Mouse (Mus musculus) erythroblast, embryonic 14.5 days (primary cell): ENCODE measurements around the gene Gm36245. TPM values are rescaled to one million over a fixed set of nuclear protein-coding genes. Genes with fewer than 3 reads are reported as not detected.

Experiments used
- H3K27me3 ChIP-seq: 2 replicates; pipeline ENCODE4 v1.6.1; 2012; ENCODE audit warnings: inconsistent platforms; ENCODE audit not compliant: control insufficient read depth
- H3K36me3 ChIP-seq: 2 replicates; pipeline ENCODE4 v1.6.1; 2012; ENCODE audit warnings: mild to moderate bottlenecking, inconsistent platforms; ENCODE audit not compliant: control insufficient read depth
- H3K4me1 ChIP-seq: 2 replicates; pipeline ENCODE4 v1.6.1; 2012; ENCODE audit warnings: inconsistent platforms; ENCODE audit not compliant: control insufficient read depth
- H3K4me3 ChIP-seq: replicated peaks from 2 replicates; pipeline ENCODE3; 2012; ENCODE audit warnings: moderate library complexity, mild to moderate bottlenecking, inconsistent platforms
- H3K9me3 ChIP-seq: 2 replicates; pipeline ENCODE4 v1.6.1; 2012; ENCODE audit warnings: low read length, inconsistent platforms, mixed read lengths; ENCODE audit not compliant: control insufficient read depth
- GATA1 ChIP-seq: IDR thresholded peaks from 2 replicates; pipeline ENCODE4 v1.6.1; 2012; ENCODE audit warnings: low read length, inconsistent platforms, mixed read lengths
- TAL1 ChIP-seq: IDR thresholded peaks from 3 replicates; pipeline ENCODE4 v1.6.1; 2012; ENCODE audit warnings: low read length, inconsistent platforms, mixed read lengths
- polyA plus RNA-seq: library from polyadenylated mRNA; stranded (reverse); fragments of >175 nt; gene quantifications from 2 replicates; pipeline ENCODE4 v1.2.3, GENCODE M21; 2012

Gm36245 gene
- not detected in 2 replicates for polyA plus RNA-seq

DNA sequence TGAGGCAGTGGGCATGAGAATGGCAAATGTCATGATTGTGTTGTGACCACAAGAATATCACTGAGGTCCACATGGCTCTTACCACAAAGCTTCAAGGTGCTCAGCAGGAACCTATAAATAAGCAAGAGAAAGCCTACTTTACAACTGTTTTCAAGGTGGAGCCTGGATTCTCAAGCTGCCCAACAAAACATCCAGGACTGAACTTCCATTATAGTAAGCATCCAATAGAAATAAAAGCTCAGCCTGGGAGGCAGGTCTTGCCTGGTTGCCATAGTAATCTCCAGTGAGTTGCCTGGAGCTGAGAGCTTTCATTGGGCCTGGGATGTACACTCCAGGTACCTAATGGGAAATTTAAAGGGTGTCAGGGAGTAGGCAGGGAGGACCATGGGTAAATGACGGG, at the start of gene Gm36245:
Gene Gm36245, plus strand, starts transcription at position 301 of the 400 bp plus-strand sequence.
- no peaks in the 10 kb centered on the region for H3K27me3 ChIP-seq
- TF ChIP-seq TAL1 (no peak), GATA1 (no peak)
- H3K4me3 ChIP-seq = no peak within 1 kb of the TSS
- H3K9me3 ChIP-seq = no peaks in the 10 kb centered on the region
- no peaks in the 10 kb centered on the region for H3K4me1 ChIP-seq
- H3K36me3 ChIP-seq = no peaks in the 10 kb centered on the region

DNA sequence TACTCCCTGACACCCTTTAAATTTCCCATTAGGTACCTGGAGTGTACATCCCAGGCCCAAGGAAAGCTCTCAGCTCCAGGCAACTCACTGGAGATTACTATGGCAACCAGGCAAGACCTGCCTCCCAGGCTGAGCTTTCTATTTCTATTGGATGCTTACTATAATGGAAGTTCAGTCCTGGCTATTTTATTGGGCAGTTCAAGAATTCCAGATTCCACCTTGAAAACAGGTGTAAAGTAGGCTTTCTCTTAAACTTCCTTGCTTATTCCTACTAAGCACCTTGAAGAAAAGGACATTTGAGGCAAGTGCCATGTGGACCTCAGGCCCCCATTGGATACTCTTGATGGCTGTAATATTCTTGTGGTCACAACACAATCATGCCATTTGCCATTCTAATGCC, 37.3 kb upstream of the Gm36245 start, which contains the start of gene 1700025B11Rik:
Gene 1700025B11Rik, minus strand, starts transcription at position 101 of the 400 bp plus-strand sequence.
- H3K4me1 ChIP-seq = no peaks in the 10 kb centered on the region
- no peaks in the 10 kb centered on the region for H3K27me3 ChIP-seq
- H3K9me3 ChIP-seq = no peaks in the 10 kb centered on the region
- H3K4me3 ChIP-seq = no peak within 1 kb of the TSS
- H3K36me3 ChIP-seq = no peaks in the 10 kb centered on the region
- TF ChIP-seq TAL1 = no peak
- TF ChIP-seq GATA1 = no peak

DNA sequence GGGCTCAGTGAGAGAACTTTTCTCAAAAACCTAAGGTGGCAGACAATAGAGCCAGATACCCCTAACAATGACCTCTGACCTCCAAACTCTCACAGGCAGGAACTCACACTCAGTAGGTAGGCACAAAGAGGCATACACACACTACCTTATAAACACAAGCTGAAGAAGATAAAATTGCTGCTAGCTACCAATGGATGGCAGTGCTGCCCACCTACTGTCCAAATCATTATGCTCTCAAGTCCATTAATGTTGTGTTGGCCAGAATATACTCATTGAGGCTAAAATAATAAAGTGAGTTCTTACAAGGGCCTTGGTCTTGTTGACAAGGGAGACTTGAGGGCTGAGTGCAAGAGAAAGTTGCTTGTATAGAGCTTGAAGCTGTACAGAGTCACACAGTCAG, 35.8 kb upstream of the Gm36245 start:
- Histone ChIP-seq H3K9me3 (no peaks in the 10 kb centered on the region), H3K36me3 (no peaks in the 10 kb centered on the region), H3K27me3 (no peaks in the 10 kb centered on the region), H3K4me1 (no peaks in the 10 kb centered on the region), H3K4me3 (no peak overlapping the region)
- no peak for TF ChIP-seq TAL1
- no peak for TF ChIP-seq GATA1

DNA sequence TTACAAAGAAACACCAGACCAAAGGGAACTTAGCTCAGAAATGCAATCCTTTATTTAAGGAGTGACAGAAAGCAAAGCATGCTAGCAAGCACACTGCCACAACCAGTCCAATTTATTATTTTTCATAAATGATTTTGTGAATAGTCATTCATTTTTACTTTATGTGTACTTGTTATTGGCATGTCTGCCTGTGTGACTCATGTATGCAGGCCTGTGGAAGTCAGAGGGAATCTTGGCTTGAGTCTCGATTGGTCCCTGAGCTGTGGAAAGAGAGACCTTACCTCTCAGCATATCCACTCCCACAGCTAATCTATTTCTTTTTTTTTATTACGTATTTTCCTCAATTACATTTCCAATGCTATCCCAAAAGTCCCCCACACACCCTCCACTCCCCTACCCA, 20.3 kb upstream of the Gm36245 start:
- Histone ChIP-seq H3K27me3 (no peaks in the 10 kb centered on the region), H3K4me3 (no peak overlapping the region), H3K4me1 (no peaks in the 10 kb centered on the region), H3K9me3 (no peaks in the 10 kb centered on the region), H3K36me3 (no peaks in the 10 kb centered on the region)
- TF ChIP-seq TAL1 (no peak), GATA1 (no peak)

DNA sequence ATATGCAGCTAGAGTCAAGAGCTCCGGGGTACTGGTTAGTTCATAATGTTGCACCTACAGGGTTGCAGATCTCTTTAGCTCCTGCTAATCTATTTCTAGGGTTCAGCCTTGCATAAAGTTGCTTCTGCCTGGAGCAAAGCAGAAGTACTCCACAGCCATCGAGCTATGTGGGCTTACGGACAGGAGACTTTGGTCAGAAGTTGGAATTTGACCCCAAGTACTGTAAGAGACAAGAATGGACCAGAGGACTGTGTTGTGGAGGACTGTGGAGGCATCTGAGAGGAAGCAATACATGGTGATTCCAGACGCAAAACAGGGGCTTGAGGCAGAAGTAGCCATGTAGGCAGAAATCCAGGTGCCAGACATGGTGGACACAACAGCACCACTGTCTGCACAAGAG, 19.7 kb upstream of the Gm36245 start:
- no peaks in the 10 kb centered on the region for H3K27me3 ChIP-seq
- no peaks in the 10 kb centered on the region for H3K4me1 ChIP-seq
- H3K36me3 ChIP-seq = no peaks in the 10 kb centered on the region
- TF ChIP-seq GATA1 (no peak), TAL1 (no peak)
- H3K9me3 ChIP-seq = no peaks in the 10 kb centered on the region
- no peak overlapping the region for H3K4me3 ChIP-seq

DNA sequence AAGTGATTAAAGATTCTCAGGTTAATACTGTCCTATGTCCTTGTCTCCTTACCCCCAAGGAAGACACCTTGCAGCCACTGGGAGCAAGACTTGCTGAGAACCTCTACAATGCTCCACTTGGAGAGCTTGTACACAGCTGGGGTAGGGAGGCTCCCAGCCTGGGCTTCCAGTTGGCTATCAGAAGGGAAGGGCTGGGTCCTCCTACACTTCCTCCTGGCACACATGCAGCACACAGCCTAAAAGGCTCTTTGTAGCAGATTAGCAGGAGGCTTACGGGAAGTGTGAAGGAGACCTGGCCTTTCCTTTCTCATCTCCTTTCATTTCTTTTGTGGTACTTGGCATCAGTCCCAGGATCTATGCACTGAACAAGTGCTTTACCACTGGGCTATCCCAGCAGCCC, 17.4 kb upstream of the Gm36245 start:
- H3K4me1 ChIP-seq = no peaks in the 10 kb centered on the region
- H3K4me3 ChIP-seq = no peak overlapping the region
- H3K36me3 ChIP-seq = no peaks in the 10 kb centered on the region
- H3K27me3 ChIP-seq = no peaks in the 10 kb centered on the region
- H3K9me3 ChIP-seq = no peaks in the 10 kb centered on the region
- no peak for TF ChIP-seq GATA1
- TF ChIP-seq TAL1 = no peak

DNA sequence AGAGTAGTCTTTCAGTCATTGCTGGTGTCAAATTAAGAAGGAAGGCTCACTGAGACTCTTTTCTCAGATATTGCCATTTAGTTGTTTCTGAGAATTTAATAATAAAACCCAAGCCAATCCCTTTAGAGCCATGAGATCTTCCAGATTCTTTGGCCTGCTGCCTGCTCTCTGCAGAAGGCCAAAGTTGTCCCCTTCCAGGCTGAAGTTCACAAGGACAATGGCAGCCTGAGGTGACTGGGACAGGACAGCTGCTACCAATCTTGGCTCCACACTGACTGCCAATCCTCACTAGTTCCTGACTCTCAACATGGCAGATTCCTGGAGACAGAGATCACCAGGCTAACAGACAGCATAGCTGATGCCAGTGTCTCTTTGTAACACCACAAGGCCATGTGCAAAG, 12.0 kb upstream of the Gm36245 start:
- Histone ChIP-seq H3K4me3 (no peak overlapping the region), H3K27me3 (no peaks in the 10 kb centered on the region), H3K4me1 (no peaks in the 10 kb centered on the region), H3K9me3 (no peaks in the 10 kb centered on the region), H3K36me3 (no peaks in the 10 kb centered on the region)
- TF ChIP-seq TAL1 (no peak), GATA1 (no peak)

DNA sequence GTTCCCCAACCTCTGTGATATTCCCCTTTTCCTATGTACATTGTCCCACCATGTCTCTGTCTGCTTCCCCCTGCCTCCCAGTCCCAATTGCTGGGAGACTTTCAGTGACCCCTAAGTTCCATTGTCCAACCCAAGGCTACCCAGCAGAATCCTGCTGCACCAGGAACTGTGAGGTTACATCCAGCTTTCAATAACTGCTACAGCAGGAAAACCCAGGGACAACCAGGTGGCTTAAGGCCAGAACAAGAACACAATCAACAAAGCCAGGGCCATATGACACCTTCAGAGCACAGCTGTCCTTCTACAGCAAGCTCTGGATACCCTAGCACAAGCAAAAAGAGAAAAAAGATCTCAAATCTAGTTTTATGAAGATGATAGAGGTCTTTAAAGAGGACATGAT, 10.1 kb upstream of the Gm36245 start:
- TF ChIP-seq TAL1 (no peak), GATA1 (no peak)
- no peaks in the 10 kb centered on the region for H3K36me3 ChIP-seq
- no peak overlapping the region for H3K4me3 ChIP-seq
- no peaks in the 10 kb centered on the region for H3K9me3 ChIP-seq
- H3K4me1 ChIP-seq = no peaks in the 10 kb centered on the region
- no peaks in the 10 kb centered on the region for H3K27me3 ChIP-seq

DNA sequence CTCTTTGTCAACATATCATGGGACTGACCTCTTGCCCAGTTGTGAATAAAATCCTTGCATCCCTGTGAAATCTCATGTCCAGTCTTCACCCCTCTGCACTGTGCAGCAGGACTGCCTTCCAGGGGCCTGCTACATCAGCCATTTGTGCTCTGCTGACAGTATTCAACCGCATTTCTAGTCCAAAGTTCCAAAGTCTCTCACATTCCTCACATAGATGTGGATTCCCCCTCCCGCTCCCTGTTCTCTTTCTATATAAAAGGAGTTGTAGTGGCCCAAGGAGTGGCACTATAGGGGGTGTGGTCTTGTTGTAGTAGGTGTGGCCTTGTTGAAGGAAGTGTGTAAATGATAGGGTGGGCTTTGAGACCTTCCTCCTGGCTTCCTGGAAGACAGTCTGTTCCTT, 8.2 kb upstream of the Gm36245 start:
- Histone ChIP-seq H3K27me3 (no peaks in the 10 kb centered on the region), H3K9me3 (no peaks in the 10 kb centered on the region), H3K4me1 (no peaks in the 10 kb centered on the region), H3K36me3 (no peaks in the 10 kb centered on the region), H3K4me3 (no peak overlapping the region)
- TF ChIP-seq TAL1 = no peak
- no peak for TF ChIP-seq GATA1

DNA sequence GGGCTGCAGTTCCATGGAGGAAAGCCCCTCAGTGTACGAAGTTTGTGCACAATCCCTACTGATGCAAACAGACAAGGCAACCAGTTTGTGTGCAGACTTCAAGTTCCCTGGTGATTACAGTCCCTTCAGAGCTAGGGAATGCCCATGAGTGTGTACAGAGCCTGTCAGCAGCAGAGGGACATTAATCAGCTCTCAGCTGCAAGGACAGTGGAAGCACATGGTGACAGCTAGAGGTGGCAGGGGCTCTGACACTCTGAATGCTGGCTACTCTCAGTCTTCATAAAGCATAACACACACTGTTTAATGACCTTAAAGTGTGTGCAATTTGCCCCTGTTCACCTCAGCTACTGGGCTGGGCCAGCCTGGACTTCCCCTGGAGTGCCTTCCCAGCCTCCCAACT, 5.5 kb upstream of the Gm36245 start:
- TF ChIP-seq TAL1 = no peak
- TF ChIP-seq GATA1 = no peak
- Histone ChIP-seq H3K27me3 (no peaks in the 10 kb centered on the region), H3K4me1 (no peaks in the 10 kb centered on the region), H3K36me3 (no peaks in the 10 kb centered on the region), H3K9me3 (no peaks in the 10 kb centered on the region), H3K4me3 (no peak overlapping the region)
